Mouse (Mus musculus) ovary, postnatal 14 days (tissue): ENCODE measurements around the gene Cyp2w1.

Experiments
- DNase-seq: peaks from one replicate; pipeline ENCODE4 v3.0.0; 2022; ENCODE audit warnings: low spot score

Cyp2w1 gene

DNA sequence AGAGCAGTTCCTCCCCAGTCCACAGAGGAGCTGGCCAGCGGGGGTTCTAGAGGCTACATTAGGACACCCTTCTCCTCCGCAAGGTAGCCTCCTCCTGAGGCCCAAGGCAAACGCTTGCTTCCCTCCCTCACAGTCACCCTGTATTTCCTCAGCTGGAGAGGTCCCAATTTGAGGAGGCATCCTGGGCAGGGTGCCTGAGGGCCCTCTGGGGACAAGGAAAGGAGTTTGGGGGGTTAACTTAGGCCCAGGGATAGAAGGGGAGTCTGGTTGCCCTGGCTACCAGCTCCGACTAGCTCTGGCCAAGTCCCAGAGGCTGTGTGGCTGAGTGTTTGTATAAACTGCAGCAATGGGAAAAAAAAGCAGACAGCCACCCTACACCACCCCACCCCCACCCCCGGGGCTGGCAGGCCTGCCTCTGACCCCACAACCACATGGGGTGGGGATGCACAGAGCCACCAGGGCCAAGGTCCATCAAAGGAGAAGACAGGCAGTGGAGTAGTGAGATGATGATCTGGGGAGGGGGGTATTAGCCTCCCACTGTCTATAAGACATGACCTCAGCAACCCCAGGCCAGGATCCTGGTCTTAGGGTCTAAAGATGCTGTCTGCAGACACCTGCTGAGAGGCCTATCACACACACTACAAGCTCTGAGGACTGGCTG, 12.6 kb downstream of the Cyp2w1 start:
- no peak for DNase-seq

DNA sequence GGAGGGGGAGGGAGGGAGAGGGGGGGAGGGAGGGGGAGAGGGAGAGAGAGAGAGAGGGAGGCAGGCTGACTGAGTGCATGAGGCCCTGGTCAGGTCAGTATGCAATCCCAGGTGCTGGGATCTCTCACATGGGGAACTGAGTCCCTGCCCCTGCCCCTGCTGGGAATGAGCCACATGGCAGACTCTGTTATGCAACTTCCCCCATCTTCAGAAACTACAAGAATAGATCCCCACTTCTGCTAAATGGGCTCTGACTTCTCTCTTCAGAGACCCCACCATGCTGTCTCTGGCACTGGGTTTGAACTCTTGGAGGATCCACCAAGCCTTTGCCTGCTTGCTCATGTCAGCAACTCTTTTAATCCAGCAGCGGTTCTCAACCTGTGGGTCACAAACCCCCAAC, 13.4 kb downstream of the Cyp2w1 start:
- no peak for DNase-seq

DNA sequence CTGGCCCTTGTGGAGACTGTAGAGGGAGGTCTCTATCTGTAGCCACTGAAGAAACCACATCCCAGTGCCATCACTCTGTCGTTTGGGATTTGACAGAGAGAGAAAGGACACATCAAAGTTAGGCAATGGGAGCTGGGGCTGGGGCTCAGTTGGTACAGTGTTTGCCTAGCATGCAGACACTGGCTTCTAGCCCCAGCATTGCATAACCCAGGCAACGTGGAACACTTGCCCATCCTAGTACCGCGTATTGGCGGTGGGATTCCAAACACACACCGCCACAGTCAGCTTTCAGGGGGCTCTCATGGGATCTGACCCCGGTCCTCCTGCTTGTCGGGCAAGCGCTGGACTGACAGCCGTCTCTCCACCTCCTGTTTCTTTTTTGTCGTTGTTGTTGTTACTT, 14.1 kb downstream of the Cyp2w1 start:
- no peak for DNase-seq

DNA sequence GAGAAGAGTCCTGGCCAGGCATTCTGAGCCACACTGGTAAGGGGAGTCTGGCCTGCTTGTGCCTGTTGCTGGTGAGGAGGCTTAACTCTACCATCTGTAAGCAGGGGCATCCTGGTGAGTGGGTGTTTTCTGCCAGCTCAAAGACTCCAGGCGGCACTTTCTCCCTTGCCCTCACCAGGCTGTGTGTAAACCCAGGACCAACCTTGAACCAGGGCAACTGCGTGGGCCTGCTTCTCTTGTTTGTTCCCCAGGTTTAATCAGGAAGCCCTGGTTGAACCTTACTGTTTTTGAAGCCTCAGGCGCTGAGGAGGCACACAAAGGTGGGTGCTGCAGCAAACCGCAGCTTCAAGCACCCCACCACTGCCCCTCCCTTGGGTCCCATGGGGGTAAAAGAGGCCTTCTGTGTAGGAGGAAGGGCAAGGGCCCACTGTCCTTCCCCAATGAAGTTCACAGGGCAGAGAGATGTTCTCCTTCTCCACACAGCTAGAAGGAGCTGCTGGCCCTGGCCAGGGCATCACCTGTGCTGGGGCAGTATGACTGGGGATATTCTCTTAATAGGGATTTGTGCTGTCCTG, 15.6 kb downstream of the Cyp2w1 start:
- DNase-seq: no peak

DNA sequence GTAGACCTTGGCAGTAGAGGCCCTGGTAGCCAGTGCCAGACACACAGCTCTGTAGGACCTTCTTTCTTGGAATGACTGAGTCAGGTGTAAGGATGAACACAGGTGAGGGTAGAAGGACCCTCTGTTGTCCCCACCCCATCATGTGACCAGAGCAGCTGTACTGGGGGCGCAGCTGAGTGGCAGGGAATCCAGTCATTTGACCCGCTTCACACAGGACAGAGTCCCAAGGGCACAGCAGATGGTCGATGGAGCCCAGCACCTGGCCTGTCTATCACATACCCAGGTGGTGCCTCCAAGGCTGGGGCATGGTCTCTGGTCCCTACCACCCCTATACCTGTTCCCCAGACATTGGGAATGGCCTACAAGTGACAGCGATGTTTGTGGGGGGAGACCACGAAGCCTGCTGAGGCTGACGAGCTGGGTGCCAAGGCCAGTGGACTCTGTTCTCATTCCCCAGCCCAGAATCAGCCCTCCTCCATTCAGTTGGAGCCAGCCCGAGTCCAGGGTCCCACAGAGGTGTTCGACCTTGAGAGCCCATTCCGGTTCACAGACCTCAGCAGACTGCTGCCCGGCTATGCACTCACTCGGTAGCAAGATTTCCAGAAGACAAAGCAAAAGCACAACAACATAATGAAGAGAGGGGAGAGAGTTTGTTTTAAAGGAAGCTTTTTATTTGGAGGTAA, 16.4 kb downstream of the Cyp2w1 start:
- DNase-seq: no peak

DNA sequence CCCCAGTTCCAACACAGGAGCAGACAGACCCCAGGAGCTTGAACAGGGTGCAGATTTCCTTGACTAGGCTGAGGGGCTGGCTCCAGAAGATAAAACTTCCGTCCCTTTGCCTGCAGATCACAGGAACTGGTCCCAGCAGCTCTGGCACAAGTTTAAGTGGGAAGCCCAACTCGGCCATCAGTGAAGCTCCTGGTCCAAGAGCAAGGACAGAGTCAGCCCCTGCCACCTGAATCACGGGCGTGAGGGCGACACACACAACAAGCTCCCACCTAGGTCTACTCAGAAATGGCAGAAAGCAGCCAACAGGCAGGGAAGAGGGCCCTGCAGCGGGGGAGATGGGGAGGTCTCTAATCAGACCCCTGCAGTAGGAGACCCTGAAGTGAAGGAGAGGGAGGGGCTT, 17.9 kb downstream of the Cyp2w1 start:
- DNase-seq: no peak

DNA sequence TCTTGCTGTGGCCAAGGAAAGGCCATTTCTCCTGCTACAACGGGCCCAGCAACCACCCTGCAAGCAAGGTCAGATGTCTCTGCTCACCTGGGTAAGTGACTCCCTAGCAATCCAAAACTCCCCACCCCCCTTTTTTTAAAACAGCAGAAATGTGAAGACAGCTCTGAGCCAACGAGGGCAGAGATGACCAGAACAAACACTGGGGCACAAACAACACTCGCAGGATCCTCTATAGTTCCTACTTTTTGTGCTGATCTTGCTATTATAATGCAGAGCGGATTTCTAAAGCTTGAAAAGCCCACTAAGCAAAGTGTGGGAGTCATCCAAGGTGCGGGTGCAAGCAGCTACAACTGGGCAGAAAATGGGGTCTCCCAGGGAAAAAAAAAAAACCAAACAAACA, 18.7 kb downstream of the Cyp2w1 start:
- DNase-seq: no peak

DNA sequence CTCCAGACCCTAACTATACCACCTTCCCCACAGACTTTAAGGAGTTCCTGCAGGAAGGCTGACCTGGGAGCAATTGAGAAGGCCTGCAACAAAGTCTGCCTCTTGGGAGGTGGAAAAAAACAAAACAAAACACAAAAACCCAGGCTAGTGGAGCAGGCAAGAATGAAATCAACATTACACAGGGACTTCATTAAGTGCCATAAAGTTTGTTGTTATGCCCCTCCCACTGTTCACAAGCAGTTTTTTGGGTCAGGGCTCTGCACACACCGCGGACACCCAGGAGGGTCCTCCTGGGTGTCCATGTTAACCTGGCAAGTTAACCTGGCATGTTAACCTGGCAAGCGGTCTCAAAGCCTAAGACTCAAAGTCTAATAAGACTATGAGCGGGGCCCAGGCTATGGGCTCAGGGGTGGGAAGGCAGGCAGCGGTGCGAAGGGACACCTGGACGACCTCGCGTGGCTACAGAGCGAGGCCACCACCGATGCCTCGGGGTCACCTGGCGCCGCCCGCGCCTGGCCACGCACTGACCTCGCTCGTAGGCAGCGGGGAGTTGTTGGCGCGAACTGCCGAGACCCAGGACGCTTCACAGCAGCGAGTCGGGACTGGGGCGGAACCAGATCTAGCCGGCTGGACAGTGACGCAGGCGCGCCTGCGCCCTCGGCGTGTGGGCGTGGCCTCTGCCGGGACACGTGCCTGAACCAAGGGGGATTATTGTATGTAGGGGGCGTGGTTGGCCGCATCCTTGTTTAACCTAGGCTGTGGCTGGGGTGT, 19.4 kb downstream of the Cyp2w1 start:
- peak; percentile 87 for DNase-seq

DNA sequence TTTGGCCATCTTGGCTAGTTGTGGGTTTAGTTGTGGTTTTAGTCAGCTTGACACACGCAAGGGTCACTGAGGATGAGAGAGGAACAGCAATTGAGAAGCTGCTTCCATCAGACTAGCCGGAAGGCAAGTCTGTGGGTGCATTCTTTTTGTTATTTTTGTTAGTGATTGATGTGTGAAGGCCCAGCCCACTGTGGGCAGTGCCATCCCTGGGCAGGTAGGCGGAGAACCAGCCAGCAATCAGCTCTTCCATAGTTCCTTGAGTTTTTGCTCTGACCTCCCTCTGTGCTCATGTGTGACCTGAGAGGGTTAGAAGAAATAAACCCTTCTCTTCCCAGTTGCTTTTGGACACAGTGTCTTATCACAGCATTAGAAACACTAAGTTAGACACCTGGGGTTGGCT, 20.7 kb downstream of the Cyp2w1 start:
- no peak for DNase-seq

DNA sequence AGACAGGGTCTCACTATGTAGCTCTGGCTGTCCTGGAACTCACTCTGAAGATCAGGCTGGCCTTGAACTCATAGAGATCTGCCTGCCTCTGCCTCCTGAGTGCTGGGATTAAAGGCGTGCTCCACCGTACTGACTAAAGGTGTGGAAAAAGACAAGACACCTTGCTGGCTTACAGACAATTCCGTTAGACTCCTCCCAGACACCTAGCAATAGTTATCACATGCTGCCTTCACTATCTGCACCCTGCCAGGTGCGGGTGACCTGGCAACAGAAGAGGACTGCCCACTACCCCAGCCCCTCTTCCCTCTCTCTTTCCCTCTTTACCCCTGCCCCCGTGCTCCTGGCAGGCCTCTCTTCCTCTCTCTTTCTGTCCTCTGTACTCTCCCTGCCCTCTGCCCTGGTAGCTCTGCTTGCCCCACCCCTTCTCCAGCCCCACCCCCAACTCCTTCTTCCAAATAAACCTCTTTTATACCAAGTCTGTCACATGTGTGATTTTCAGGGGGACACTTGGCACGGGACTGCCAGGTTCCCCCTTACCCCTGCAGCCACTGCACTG, 21.6 kb downstream of the Cyp2w1 start:
- DNase-seq: no peak

DNA sequence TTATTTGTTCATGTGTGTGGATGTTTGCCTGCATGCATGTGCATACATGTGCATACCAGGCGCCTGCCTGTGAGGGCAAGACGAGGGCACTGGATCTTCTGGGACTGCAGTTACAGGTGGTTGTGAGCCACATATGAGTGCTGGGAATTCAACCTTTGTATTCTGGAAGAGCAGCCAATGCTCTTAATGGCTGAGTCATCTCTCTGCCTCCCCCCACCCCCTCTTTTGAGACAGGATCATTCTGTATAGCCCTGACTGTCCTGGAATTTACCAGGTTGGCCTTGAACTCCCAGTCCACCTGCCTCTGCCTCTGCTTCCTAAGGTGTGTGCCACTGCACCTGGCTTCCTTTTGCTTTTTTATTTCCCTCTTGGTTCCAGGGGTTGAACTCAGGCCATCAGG, 22.4 kb downstream of the Cyp2w1 start:
- no peak for DNase-seq

DNA sequence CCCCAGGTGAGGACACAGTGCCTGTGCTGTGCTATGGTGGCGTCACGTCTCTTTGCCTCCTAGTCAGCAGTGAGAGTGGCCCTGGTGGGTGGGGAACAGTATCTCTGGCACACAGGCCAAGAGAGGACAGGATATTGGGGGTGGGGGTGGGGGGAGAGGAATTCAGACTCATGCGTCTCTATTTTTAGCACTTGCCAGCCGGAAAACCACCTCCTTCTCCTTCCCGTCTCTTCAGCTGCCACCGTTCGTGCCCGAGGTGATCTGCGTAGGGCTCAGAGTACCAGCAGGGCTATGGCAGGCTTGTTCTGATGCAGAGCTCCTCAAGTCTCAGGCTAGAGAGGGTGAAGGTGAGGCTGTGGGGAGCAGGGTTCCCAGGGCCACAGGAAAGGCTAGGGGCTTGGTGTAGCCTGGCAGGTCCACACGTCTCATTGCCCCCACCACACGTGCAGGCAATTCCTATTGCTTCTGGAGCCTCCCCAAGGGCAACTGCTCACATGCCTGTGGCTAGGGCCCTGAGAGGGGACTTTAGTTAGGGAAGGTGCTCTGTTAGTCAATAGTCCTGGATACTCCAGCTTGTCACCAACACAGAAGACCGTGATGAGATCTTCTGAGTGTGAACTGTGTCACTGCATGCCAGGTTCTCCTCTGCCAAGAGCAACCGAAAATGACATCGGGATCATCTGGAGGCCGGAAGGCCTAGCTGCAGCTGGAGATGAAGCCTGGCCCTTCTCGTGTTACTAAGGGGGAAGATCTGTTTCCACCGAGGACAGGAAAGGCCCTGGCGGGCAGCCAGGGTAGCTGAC, 25.3 kb downstream of the Cyp2w1 start, which contains the start of gene Gpr146:
Gpr146 (plus strand) TSS at position 230 of the 803 bp plus-strand sequence.
- no peak for DNase-seq

DNA sequence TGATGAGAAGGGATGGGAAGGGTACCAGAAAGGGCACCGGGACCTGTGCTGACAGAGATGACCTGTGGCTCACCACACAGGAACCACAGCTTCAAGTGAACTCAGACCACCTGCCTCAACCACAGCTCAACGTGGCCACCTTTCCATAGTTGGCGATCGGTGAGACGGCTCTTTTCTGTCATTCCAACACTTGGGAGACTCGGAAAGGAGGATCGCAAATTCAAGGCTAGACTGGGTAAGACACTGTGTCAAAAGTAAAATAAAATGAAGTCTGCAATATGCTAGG, 25.8 kb downstream of the Cyp2w1 start:
- DNase-seq: no peak

DNA sequence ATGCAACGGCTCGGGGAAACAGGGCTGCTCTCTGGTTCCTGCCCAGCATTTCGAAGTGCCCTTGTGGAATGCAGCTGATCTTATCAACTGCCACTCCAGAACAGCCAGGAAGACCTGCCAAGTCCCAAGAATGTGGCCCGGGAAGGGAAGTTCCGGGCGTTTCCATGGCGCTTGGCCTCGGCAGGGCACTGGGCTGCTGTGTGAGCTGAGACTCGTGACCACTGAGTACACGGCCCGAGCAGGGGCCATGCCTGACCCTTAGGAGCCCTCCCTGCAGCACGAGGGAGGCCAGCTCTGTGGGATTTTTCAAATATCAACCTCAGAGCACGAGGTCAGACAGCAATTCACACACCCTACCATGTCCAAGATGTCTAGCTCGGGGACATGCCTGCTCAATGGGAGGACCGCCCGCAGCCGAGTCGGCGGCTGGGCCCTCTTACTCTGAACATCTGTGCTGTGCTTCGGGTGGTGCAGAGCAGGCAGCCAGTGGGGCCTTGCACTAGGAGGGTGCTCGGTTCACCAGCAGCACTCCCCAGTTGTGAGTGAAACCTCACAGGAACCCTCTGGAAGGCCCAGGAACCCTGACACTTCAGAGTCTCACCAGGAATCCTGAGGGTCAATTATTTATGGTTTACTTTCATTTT, 26.7 kb downstream of the Cyp2w1 start:
- peak; percentile 42 for DNase-seq

DNA sequence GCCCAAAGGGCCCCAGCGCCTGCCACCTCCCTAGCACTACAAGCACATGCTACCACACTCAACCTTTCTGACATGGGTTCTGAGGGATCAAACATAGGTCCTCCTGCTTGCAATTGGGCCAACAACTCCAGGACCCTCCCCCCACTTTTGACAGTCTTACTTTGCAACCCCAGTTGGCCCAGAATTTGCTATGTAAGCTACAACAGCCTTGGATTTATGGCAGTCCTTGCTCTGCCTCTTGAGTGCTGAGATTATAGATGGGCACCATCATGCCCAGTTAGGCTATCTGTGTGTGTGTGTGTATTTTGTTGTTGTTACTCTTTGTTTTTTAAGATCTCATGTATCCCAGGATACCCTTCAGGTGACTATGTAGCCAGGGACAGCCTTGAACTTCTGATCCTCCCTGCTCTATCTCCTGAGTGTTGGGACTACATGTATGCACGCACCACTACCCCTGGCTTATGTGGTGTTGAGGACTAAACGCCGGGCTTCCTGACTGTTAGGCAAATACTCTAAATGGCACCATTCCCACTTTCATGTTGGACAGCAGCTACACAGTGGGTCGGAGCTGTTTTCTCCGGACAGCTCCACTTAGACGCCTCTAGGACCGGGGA, 27.5 kb downstream of the Cyp2w1 start:
- DNase-seq: no peak

DNA sequence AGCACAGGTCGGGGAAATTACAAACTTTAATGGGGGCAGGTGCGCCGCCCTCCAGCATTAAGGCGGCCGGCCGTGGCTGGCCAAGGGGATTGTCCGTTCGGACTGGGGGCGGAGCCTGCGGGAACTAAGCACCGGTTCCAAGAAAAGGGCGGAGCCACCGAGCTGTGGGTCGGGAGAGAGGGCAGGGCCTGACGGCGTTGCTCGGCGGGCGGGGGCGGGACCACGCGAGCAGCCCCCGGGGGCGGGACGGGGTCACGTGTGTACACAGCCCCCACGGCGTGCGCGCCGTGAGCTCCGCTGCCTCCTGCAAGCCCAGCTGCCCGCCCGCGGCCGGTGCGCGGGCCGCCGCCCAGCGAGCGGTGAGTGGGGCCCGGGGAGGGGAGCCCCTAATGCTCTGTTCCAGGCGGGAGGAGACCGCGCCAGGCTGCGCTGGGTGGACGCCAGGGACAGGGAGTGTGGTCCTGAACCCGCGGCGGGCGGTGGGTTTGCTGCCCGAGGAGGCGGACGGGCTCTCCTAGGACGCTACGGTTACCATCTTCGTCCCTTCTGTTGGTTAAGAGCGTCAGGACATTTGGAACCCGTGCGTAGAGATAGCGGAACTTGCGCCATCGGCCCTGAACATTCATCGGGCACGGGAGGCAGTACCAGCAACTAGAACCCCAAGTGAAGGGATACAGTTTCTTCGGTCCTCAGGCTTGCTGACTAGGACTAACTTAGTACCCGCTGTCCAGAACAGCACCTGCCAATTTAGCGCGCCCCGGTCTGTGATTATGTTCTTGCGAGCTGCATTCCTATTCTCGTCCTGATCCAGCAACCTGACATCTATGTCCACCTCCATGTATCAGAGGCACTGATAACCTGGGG, 28.2 kb downstream of the Cyp2w1 start:
- DNase-seq: peak; percentile 91

DNA sequence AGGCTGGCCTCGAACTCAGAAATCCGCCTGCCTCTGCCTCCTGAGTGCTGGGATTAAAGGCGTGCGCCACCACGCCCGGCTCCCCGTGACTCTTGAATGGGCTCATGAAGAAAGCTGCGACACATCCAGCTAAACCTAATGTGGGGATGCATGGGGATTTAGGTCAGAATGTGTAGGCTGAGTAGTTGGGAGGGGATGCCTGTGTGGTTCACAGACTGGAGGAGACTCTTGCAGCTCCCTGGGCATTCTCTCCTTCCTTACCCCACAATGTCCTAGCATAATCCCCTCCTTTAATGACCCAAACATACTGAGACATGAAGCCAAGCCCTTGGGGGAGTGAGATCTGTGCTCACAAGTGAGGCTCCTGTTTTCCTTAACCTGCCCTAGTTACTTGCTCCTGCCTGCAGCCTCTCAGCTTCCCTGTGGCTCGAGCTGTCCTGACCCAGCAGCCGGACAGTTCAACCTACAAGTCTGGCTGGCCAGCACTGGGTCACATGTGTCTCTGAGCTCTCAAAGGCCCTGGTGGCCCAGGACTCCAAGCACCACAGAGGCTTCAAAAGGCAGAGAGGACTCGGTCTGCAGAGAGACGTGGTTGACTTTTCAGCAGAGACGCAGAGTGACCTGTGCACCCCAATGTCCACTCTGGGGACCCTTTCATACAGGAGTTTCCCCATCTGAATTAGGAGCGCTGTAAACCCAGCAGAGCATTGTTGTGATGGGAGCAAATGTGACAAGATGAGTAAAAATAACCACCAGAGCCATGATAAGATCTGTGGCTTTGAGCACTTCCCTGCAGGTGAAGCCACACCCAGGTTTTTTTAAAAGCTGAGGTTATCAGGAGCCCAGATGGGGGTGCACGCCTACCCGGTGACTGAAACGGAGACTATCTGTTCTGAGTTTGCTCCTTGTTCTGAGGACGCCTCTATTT, 29.4 kb downstream of the Cyp2w1 start:
- no peak for DNase-seq

DNA sequence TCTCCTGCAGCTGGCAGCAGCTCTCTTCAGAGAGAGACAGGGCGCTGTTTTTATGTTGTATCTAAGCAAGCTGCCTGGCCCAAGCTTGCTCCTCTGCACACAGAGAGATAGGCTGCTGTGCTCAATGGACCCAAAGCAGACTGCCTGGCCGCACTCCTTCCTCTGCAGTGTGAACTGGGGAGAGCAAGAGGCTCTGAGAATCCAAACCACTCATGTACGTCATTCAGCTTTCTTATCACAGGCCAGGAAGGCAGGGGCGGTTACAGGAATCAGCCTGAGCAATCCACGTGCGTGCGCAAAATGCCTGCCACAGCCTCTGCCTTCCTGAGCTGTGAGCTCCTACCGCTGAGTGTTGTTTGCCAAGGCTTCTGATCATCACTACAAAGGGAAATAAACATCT, 30.3 kb downstream of the Cyp2w1 start:
- DNase-seq: no peak

DNA sequence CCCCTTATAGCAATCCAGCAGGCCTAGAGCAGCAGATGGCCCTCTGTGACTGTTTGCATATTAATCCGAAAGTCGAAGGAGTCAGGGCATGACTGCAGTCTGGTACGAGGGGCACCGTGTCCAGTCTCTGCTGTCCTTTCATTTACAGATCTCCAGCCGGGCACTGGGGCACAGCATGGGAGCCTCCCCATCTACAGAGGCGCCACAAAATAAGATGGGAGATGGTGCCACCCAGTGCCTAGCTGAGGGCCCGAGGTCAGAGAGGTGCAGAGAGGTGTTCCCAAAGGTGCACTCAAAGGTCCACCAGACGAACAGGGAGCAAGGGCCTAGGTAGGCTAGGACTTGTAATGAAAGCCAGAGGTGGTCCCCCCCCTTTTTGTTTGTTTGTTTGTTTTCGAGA, 30.8 kb downstream of the Cyp2w1 start:
- no peak for DNase-seq
